Comparison of ENCODE assay signal across 7 mouse cellular contexts in genomic region chr13:54565201-54565581, GRCm38 (mm10). TPM values are rescaled to one million over a fixed set of nuclear protein-coding genes. Genes with fewer than 3 reads are reported as not detected.
DNase-seq lines count a peak whose midpoint lies in the region; ATAC-seq lines count a peak whose summit lies in the region.

Gene 4833439L19Rik (minus strand): TSS chr13:54565435.

- H3K27me3 ChIP-seq in embryonic facial prominence, embryonic 11.5 days (ENCODE audit: control insufficient read depth, insufficient read depth, low read length): no peaks in the 10 kb centered on the region
- H3K27me3 ChIP-seq in limb, embryonic 11.5 days (ENCODE audit: control insufficient read depth, insufficient read depth, low read length): no peaks in the 10 kb centered on the region
- no peaks in the 10 kb centered on the region for H3K27me3 ChIP-seq in midbrain, embryonic 14.5 days (ENCODE audit: control insufficient read depth, insufficient read depth, low read length)

- H3K9me3 ChIP-seq in embryonic facial prominence, embryonic 11.5 days (replicated peaks; ENCODE audit: control insufficient read depth, low read length): no peaks in the 10 kb centered on the region
- no peaks in the 10 kb centered on the region for H3K9me3 ChIP-seq in limb, embryonic 11.5 days (ENCODE audit: control insufficient read depth, low read length)
- H3K9me3 ChIP-seq in midbrain, embryonic 14.5 days (ENCODE audit: control insufficient read depth, low read length): no peaks in the 10 kb centered on the region

- H3K4me3 ChIP-seq in embryonic facial prominence, embryonic 11.5 days (ENCODE audit: low read depth, low read length): peak within 1 kb of the TSS; percentile 98
- peak within 1 kb of the TSS; percentile 93 for H3K4me3 ChIP-seq in limb, embryonic 11.5 days (ENCODE audit: low read depth, low read length)
- H3K4me3 ChIP-seq in midbrain, embryonic 14.5 days (replicated peaks; ENCODE audit: low read depth, low read length): peak within 1 kb of the TSS; percentile 95

- H3K9ac ChIP-seq in embryonic facial prominence, embryonic 11.5 days (replicated peaks; ENCODE audit: low read length): peak within 1 kb of the TSS; percentile 97
- H3K9ac ChIP-seq in limb, embryonic 11.5 days (ENCODE audit: low read length): peak within 1 kb of the TSS; percentile 96
- H3K9ac ChIP-seq in midbrain, embryonic 14.5 days (replicated peaks; ENCODE audit: low read length): peak within 1 kb of the TSS; percentile 98

- DNase-seq in adrenal gland, postnatal 14 days: peak; percentile 97
- peak; percentile 100 for DNase-seq in embryonic facial prominence, embryonic 11.5 days (ENCODE audit: low spot score)
- peak; percentile 99 for DNase-seq in heart, adult 11 months
- DNase-seq in kidney, adult 18-20 months: peak; percentile 96
- peak; percentile 97 for DNase-seq in limb, embryonic 11.5 days (ENCODE audit: low spot score)
- DNase-seq in midbrain, embryonic 14.5 days: peak; percentile 99
- peak; percentile 89 to 97 for DNase-seq in spleen, adult 18-20 months

- no peaks in the 10 kb centered on the region for H3K4me1 ChIP-seq in embryonic facial prominence, embryonic 11.5 days (ENCODE audit: control insufficient read depth, insufficient read depth, low read length)
- H3K4me1 ChIP-seq in limb, embryonic 11.5 days (ENCODE audit: control insufficient read depth, insufficient read depth, low read length): peaks cover 6% of the 10 kb centered on the region
- 0 out of 2 replicates have a peak, but pooled peaks cover 8% of the 10 kb centered on the region for H3K4me1 ChIP-seq in midbrain, embryonic 14.5 days (ENCODE audit: control insufficient read depth, insufficient read depth, low read length)

- peak within 1 kb of the TSS; percentile 57 for H3K4me2 ChIP-seq in embryonic facial prominence, embryonic 11.5 days (ENCODE audit: low read depth, low read length)
- peak within 1 kb of the TSS; percentile 63 for H3K4me2 ChIP-seq in limb, embryonic 11.5 days (ENCODE audit: low read depth, severe bottlenecking)
- peak within 1 kb of the TSS; percentile 88 for H3K4me2 ChIP-seq in midbrain, embryonic 14.5 days (ENCODE audit: low read length)

- H3K27ac ChIP-seq in embryonic facial prominence, embryonic 11.5 days (replicated peaks; ENCODE audit: low read depth, low read length): peak within 1 kb of the TSS; percentile 59
- H3K27ac ChIP-seq in limb, embryonic 11.5 days (replicated peaks; ENCODE audit: low read depth, low read length): no peak within 1 kb of the TSS
- peak within 1 kb of the TSS; percentile 86 for H3K27ac ChIP-seq in midbrain, embryonic 14.5 days (replicated peaks; ENCODE audit: low read depth, low read length)

- WGBS in embryonic facial prominence, embryonic 11.5 days: under 1% methylated on average over 27 of the region's 27 CpGs
- 0% methylated on average over 27 of the region's 27 CpGs for WGBS in limb, embryonic 11.5 days
- WGBS in midbrain, embryonic 14.5 days: under 1% methylated on average over 27 of the region's 27 CpGs

- no peaks in the 10 kb centered on the region; the same call in 1 of the 2 replicates for H3K36me3 ChIP-seq in embryonic facial prominence, embryonic 11.5 days (replicated peaks; ENCODE audit: control insufficient read depth, insufficient read depth, low read depth, low read length)
- H3K36me3 ChIP-seq in limb, embryonic 11.5 days (ENCODE audit: control insufficient read depth, insufficient read depth, low read length): peaks cover 3% of the 10 kb centered on the region; the same call in 1 of the 2 replicates
- H3K36me3 ChIP-seq in midbrain, embryonic 14.5 days (ENCODE audit: control insufficient read depth, insufficient read depth, low read length): peaks cover 29% of the 10 kb centered on the region

- peak; percentile 94 for ATAC-seq in embryonic facial prominence, embryonic 11.5 days (replicated peaks; ENCODE audit: insufficient number of reproducible peaks, low FRiP score, low TSS enrichment, low read depth)
- peak; percentile 89 for ATAC-seq in limb, embryonic 11.5 days (ENCODE audit: insufficient number of reproducible peaks, low FRiP score, low TSS enrichment, low read depth)
- peak; percentile 97 for ATAC-seq in midbrain, embryonic 14.5 days (ENCODE audit: low FRiP score, low TSS enrichment)

RNA-seq across cellular contexts. Expression of gene 4833439L19Rik, which starts in this region (rescaled TPM):
- total RNA-seq in adrenal gland, postnatal 14 days (2021): 123 and 131 TPM in 2 replicates
- 188 and 204 TPM in 2 replicates for polyA plus RNA-seq in embryonic facial prominence, embryonic 11.5 days (2014; fragmentation: Nextera tagmentation; extraction: Ambion mirVana)
- 184 and 185 TPM in 2 replicates for polyA plus RNA-seq in limb, embryonic 11.5 days (2014; fragmentation: Nextera tagmentation; extraction: Ambion mirVana)
- polyA plus RNA-seq in midbrain, embryonic 14.5 days (2014; fragmentation: Nextera tagmentation; extraction: Ambion mirVana): 240 and 277 TPM in 2 replicates
